Mouse (Mus musculus): ENCODE measurements around the gene Alpi.

Gene Alpi

GRCm38 (mm10) chr1:87057075-87057474 is 44.3 kb downstream of the Alpi start:
- DNase-seq: no peak

DNA sequence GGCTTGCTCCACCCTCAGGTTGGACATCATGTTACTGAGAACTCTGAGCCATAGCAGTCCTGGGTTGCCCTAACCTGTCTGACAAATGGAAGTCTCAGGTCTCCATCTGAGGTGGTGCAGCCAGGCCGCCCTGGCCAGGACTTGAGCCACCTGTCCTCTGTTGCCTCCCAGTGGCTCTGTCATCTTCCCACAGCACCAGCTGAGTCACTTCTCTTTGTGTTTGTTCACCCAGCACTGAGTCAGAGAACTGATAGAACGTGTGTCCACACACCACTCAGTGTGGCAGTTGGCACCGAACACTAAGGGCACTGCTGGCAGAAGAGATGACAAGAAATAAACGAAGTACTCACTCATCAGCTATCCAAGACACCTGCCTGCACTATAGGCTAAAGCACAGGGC is 50.0 kb downstream of the Alpi start:
- peak; percentile 38 for DNase-seq

GRCm38 (mm10) chr1:87050700-87051099 is 50.7 kb downstream of the Alpi start:
- no peak for DNase-seq

DNA sequence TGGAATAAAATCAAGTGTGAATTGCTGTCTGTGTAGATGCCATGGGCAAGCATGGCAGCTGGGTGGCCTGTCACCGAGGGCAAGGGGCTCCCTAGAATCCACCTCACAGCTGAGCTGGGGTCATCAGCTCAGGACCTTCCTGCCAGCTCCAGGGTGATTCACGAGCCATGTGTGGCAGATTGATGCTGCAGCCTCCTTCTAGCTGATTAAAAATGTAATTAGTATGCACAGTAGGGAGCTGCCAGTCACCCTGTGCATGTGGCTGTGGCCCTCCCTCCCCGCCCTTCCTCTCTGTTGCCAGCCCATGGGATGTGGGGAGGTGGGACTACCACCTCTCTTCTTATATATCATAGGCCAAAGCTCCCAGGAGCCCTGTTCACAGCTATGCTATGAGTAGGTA is 51.3 kb downstream of the Alpi start:
- DNase-seq: peak; percentile 55 to 64

All from cerebellum, postnatal 10 days (tissue).